Mouse (Mus musculus) bone marrow, adult 2 months (tissue): Measurements from ENCODE around the gene Mgarp.

Experiments
- CTCF ChIP-seq: fragments of 200-500 bp; IDR thresholded peaks from 2 replicates; pipeline ENCODE4 v1.5.1; 2011; ENCODE audit warnings: low read length, control low read depth; ENCODE audit not compliant: control insufficient read depth, insufficient read depth
- POLR2A ChIP-seq: fragments of 200-500 bp; IDR thresholded peaks from 2 replicates; pipeline ENCODE4 v1.6.1; 2011; ENCODE audit warnings: low read depth, mild to moderate bottlenecking, control low read depth, low read length, borderline replicate concordance; ENCODE audit not compliant: control insufficient read depth

- TF ChIP-seq POLR2A (no peak), CTCF (no peak)
These were observed 38.5 kb upstream of the Mgarp start for GRCm38 (mm10) chr3:51434871-51435595.
